8 mouse cellular contexts compared by ENCODE assay signal in genomic region chr7:77771711-77772449, GRCm38 (mm10).
DNase-seq lines count a peak whose midpoint lies in the region; ATAC-seq and TF ChIP-seq lines count a peak whose summit lies in the region.

No protein-coding gene starts in this region.

- 0 out of 2 replicates have a peak, but pooled peaks have one; percentile 58 for ATAC-seq in intestine, embryonic 14.5 days (replicated peaks; ENCODE audit: low FRiP score, low TSS enrichment, low read depth)
- ATAC-seq in intestine, postnatal 0 days = no peak
- peak; percentile 76 for ATAC-seq in embryonic facial prominence, embryonic 14.5 days (ENCODE audit: low read depth)
- peak; percentile 89 for ATAC-seq in hindbrain, postnatal 0 days
- ATAC-seq in megakaryocyte, adult 5-6 weeks (ENCODE audit: poor library complexity, severe bottlenecking) = no peak

- no peak for TF ChIP-seq CTCF in intestine, postnatal 0 days (IDR thresholded peaks at IDR 0.05; ENCODE audit: low read depth)
- no peak for TF ChIP-seq CTCF in hindbrain, postnatal 0 days (IDR thresholded peaks at IDR 0.05; ENCODE audit: low read depth)
- no peak for TF ChIP-seq CTCF in left cerebral cortex, adult 2 months (IDR thresholded peaks at IDR 0.05)

- no peaks in the 10 kb centered on the region for H3K4me1 ChIP-seq in intestine, embryonic 14.5 days (replicated peaks; ENCODE audit: control insufficient read depth, insufficient read depth, low read length)
- H3K4me1 ChIP-seq in intestine, postnatal 0 days (replicated peaks; ENCODE audit: control insufficient read depth, insufficient read depth, low read length) = no peaks in the 10 kb centered on the region
- H3K4me1 ChIP-seq in embryonic facial prominence, embryonic 14.5 days (ENCODE audit: control insufficient read depth, insufficient read depth, low read length) = no peaks in the 10 kb centered on the region
- H3K4me1 ChIP-seq in hindbrain, postnatal 0 days (ENCODE audit: insufficient read depth, low read length) = no peaks in the 10 kb centered on the region

- H3K27ac ChIP-seq in intestine, embryonic 14.5 days (ENCODE audit: low read depth) = no peak overlapping the region
- H3K27ac ChIP-seq in intestine, postnatal 0 days (ENCODE audit: low read depth, low read length) = no peak overlapping the region
- H3K27ac ChIP-seq in embryonic facial prominence, embryonic 14.5 days (replicated peaks; ENCODE audit: low read depth, low read length) = no peak overlapping the region
- H3K27ac ChIP-seq in hindbrain, postnatal 0 days = no peak overlapping the region
- H3K27ac ChIP-seq in left cerebral cortex, adult 2 months = no peak overlapping the region

- H3K27me3 ChIP-seq in intestine, embryonic 14.5 days (replicated peaks; ENCODE audit: control insufficient read depth, insufficient read depth, low read length) = no peaks in the 10 kb centered on the region
- no peaks in the 10 kb centered on the region for H3K27me3 ChIP-seq in intestine, postnatal 0 days (replicated peaks; ENCODE audit: control insufficient read depth, insufficient read depth, low read length)
- no peaks in the 10 kb centered on the region for H3K27me3 ChIP-seq in embryonic facial prominence, embryonic 14.5 days (replicated peaks; ENCODE audit: control insufficient read depth, insufficient read depth, low read length)
- no peaks in the 10 kb centered on the region for H3K27me3 ChIP-seq in hindbrain, postnatal 0 days (ENCODE audit: insufficient read depth, low read length)

- DNase-seq in intestine, embryonic 14.5 days (ENCODE audit: low spot score) = peak; percentile 53
- peak; percentile 46 for DNase-seq in embryonic facial prominence, embryonic 14.5 days (ENCODE audit: low spot score)
- DNase-seq in hindbrain, postnatal 0 days (ENCODE audit: low spot score) = peak; percentile 82
- DNase-seq in left cerebral cortex, adult 2 months (ENCODE audit: extremely low spot score in 1 of 2, low spot score in 2 of 2) = peak; percentile 15 to 71
- peak; percentile 62 for DNase-seq in retina, postnatal 1 day
- DNase-seq in thymus, postnatal 4 days = no peak

- 50% methylated on average over 11 of the region's 11 CpGs for WGBS in intestine, embryonic 14.5 days
- 61% methylated on average over 11 of the region's 11 CpGs for WGBS in intestine, postnatal 0 days
- WGBS in embryonic facial prominence, embryonic 14.5 days = 68% methylated on average over 11 of the region's 11 CpGs
- WGBS in hindbrain, postnatal 0 days = 48% methylated on average over 11 of the region's 11 CpGs

- no peaks in the 10 kb centered on the region for H3K9me3 ChIP-seq in intestine, embryonic 14.5 days (ENCODE audit: control insufficient read depth, low read length)
- H3K9me3 ChIP-seq in intestine, postnatal 0 days (ENCODE audit: control insufficient read depth) = no peaks in the 10 kb centered on the region
- H3K9me3 ChIP-seq in embryonic facial prominence, embryonic 14.5 days (ENCODE audit: control insufficient read depth, low read length) = no peaks in the 10 kb centered on the region
- H3K9me3 ChIP-seq in hindbrain, postnatal 0 days (ENCODE audit: low read length) = no peaks in the 10 kb centered on the region

- no peak overlapping the region for H3K4me3 ChIP-seq in intestine, embryonic 14.5 days (ENCODE audit: low read depth, low read length)
- no peak overlapping the region for H3K4me3 ChIP-seq in intestine, postnatal 0 days (ENCODE audit: low read depth, low read length)
- no peak overlapping the region for H3K4me3 ChIP-seq in embryonic facial prominence, embryonic 14.5 days (ENCODE audit: low read depth, low read length)
- no peak overlapping the region for H3K4me3 ChIP-seq in hindbrain, postnatal 0 days (ENCODE audit: low read length)
- H3K4me3 ChIP-seq in left cerebral cortex, adult 2 months = no peak overlapping the region

- H3K4me2 ChIP-seq in intestine, embryonic 14.5 days (ENCODE audit: low read length) = peak overlapping the region; percentile 22
- H3K4me2 ChIP-seq in intestine, postnatal 0 days (replicated peaks; ENCODE audit: low read depth) = no peak overlapping the region
- H3K4me2 ChIP-seq in embryonic facial prominence, embryonic 14.5 days (ENCODE audit: low read depth, low read length) = no peak overlapping the region
- peak overlapping the region; percentile 32 for H3K4me2 ChIP-seq in hindbrain, postnatal 0 days (ENCODE audit: low read depth, low read length)

- no peak overlapping the region for H3K9ac ChIP-seq in intestine, embryonic 14.5 days (ENCODE audit: low read length)
- no peak overlapping the region for H3K9ac ChIP-seq in intestine, postnatal 0 days (ENCODE audit: low read depth, low read length)
- no peak overlapping the region for H3K9ac ChIP-seq in embryonic facial prominence, embryonic 14.5 days (ENCODE audit: low read depth, low read length)
- no peak overlapping the region for H3K9ac ChIP-seq in hindbrain, postnatal 0 days (replicated peaks; ENCODE audit: low read length)

- no peaks in the 10 kb centered on the region for H3K36me3 ChIP-seq in intestine, embryonic 14.5 days (ENCODE audit: control insufficient read depth, insufficient read depth, low read length)
- no peaks in the 10 kb centered on the region for H3K36me3 ChIP-seq in intestine, postnatal 0 days (ENCODE audit: control insufficient read depth, insufficient read depth)
- no peaks in the 10 kb centered on the region for H3K36me3 ChIP-seq in embryonic facial prominence, embryonic 14.5 days (ENCODE audit: control insufficient read depth, insufficient read depth, low read length)
- no peaks in the 10 kb centered on the region for H3K36me3 ChIP-seq in hindbrain, postnatal 0 days (ENCODE audit: insufficient read depth, low read length)

- intact Hi-C loops in left cerebral cortex, adult 2 months (cut with DNase I) = no loop called here

Comparison
In these comparisons a context has a peak if more than half of its experiments do, and no peak if none do; other contexts are left out.
1. ATAC-seq: peak in intestine, embryonic 14.5 days (single experiment), embryonic facial prominence, embryonic 14.5 days (single experiment) and hindbrain, postnatal 0 days (single experiment); none in intestine, postnatal 0 days (single experiment) and megakaryocyte, adult 5-6 weeks (single experiment).
2. H3K4me2 ChIP-seq: peak in intestine, embryonic 14.5 days (single experiment) and hindbrain, postnatal 0 days (single experiment); none in intestine, postnatal 0 days (single experiment) and embryonic facial prominence, embryonic 14.5 days (single experiment).